Mouse (Mus musculus) left cerebral cortex, adult 8-10 months (tissue): ENCODE measurements around the gene Zfyve28. TPM values are rescaled to one million over a fixed set of nuclear protein-coding genes. Genes with fewer than 3 reads are reported as not detected.

Experiments
- DNase-seq, 2 experiments: peaks; one replicate each; pipeline ENCODE4 v3.0.0; 2022; ENCODE audit warnings: low spot score in 2 of 2
- total RNA-seq, 4 experiments: library from RNA; stranded (reverse); gene quantifications; 2 replicates each; pipeline ENCODE4 v1.2.4; 2022

The Zfyve28 gene
- total RNA-seq, 4 experiments from 2014 or later = 57.7 to 68.9 (median 59.1) TPM

- DNase-seq = peak in 1 of 2 experiments; percentile 4
These were observed 103.1 kb downstream of the Zfyve28 start for GRCm38 (mm10) chr5:34185051-34185580.

- peak; percentile 1 to 4 for DNase-seq
These were observed 104.3 kb downstream of the Zfyve28 start for GRCm38 (mm10) chr5:34183976-34184375.

- peak; percentile 3 to 10 for DNase-seq
These were observed 104.9 kb downstream of the Zfyve28 start for GRCm38 (mm10) chr5:34183156-34183880.

- peak; percentile 2 to 11 for DNase-seq
These were observed 105.8 kb downstream of the Zfyve28 start for GRCm38 (mm10) chr5:34182486-34182885.

- DNase-seq = no peak
These were observed 110.4 kb downstream of the Zfyve28 start for GRCm38 (mm10) chr5:34177821-34178220.

GRCm38 (mm10) chr5:34177091-34177490 lies 111.2 kb downstream of the Zfyve28 start:
- DNase-seq = no peak

GRCm38 (mm10) chr5:34176691-34177090 lies 111.6 kb downstream of the Zfyve28 start:
- no peak for DNase-seq

GRCm38 (mm10) chr5:34175403-34175694 lies 112.9 kb downstream of the Zfyve28 start:
- DNase-seq = no peak

- DNase-seq = no peak
These were observed 113.5 kb downstream of the Zfyve28 start for GRCm38 (mm10) chr5:34174550-34175402.

- no peak for DNase-seq
These were observed 114.2 kb downstream of the Zfyve28 start for GRCm38 (mm10) chr5:34174021-34174420.

GRCm38 (mm10) chr5:34170726-34171125 lies 117.5 kb downstream of the Zfyve28 start:
- no peak for DNase-seq

- no peak for DNase-seq
These were observed 118.3 kb downstream of the Zfyve28 start for GRCm38 (mm10) chr5:34169954-34170353.

- DNase-seq = peak; percentile 90 to 98
These were observed 119.0 kb downstream of the Zfyve28 start, which contains the start of the genes Poln and Haus3 for GRCm38 (mm10) chr5:34168950-34169891. TSS of gene Poln (minus strand) at chr5:34169448. TSS of gene Haus3 (minus strand) at chr5:34169527.

GRCm38 (mm10) chr5:34167857-34168256 lies 120.4 kb downstream of the Zfyve28 start:
- no peak for DNase-seq

GRCm38 (mm10) chr5:34165793-34166192 lies 122.5 kb downstream of the Zfyve28 start:
- no peak for DNase-seq

GRCm38 (mm10) chr5:34148476-34148875 lies 139.8 kb downstream of the Zfyve28 start:
- DNase-seq = no peak

GRCm38 (mm10) chr5:34147554-34147953 lies 140.7 kb downstream of the Zfyve28 start:
- no peak for DNase-seq
